Mouse (Mus musculus) gastrocnemius, adult 2 months (tissue): ENCODE data around the gene Emc10. TPM values are rescaled to one million over a fixed set of nuclear protein-coding genes. Genes with fewer than 3 reads are reported as not detected.

ENCODE experiments used
- DNase-seq: peaks from one replicate; pipeline ENCODE4 v3.0.0; 2022
- H3K27ac ChIP-seq: fragments of 200-600 bp; 2 replicates; pipeline ENCODE4 v1.8.1; 2022; ENCODE audit warnings: mild to moderate bottlenecking
- H3K4me3 ChIP-seq: fragments of 200-600 bp; 2 replicates; pipeline ENCODE4 v1.8.1; 2022; ENCODE audit warnings: mild to moderate bottlenecking, moderate library complexity
- CTCF ChIP-seq: fragments of 200-600 bp; IDR thresholded peaks from 2 replicates; pipeline ENCODE4 v1.8.1; 2022; ENCODE audit warnings: antibody characterized with exemption, mild to moderate bottlenecking, moderate library complexity
- intact Hi-C: fragments of 180-260 bp; cut with DNase I; formaldehyde crosslinking; loops from one replicate; pipeline ENCODE4 v1.15.1; 2025
- total RNA-seq, 2 experiments: library from RNA; stranded (reverse); gene quantifications; 2 replicates each; pipeline ENCODE4 v1.2.3; 2021

Emc10 gene
- total RNA-seq, 2 experiments from 2014 or later = 43.6 to 52.2 TPM

DNA sequence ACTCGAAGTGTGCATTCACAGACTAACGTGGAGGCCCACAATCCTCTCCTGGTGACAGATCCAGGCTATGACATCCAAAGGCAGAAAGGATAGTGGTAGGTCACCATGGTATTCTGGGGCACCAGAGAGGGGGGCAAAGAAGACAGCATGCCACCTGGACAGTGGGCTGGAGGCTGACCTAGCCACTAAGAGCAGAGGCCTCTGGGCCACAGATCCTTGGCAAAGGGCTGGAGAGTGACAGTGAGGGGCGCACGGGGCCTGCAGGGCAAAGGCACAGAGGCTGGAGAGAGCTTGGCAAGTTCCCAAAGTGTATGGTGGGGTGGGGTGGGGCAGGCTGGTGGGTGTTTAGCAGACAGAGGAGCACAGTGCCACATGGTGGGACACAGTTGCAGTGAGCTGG, 6.0 kb downstream of the Emc10 start:
- no peak for TF ChIP-seq CTCF
- DNase-seq = no peak
- no peak overlapping the region for H3K4me3 ChIP-seq
- intact Hi-C loops = no loop called here
- H3K27ac ChIP-seq = no peak overlapping the region

DNA sequence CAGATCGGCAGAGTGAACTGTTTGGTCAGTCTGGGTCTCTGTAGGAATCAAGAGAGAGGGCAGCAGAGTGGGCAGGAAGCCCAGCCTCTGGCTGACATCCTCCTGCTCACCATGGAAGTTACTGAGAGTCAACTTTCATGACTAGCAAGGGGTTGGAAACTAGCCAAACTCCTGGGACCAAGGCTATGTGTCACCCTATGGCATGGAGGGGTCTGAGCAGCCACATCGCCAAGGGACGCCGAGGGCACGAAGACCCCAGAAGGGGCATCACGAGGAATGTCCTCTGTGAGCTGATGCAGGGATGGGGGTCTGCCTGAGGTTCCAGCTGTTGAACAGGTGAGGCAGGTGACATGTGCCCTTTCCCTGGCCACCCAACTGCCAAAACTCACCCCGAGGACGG, 7.8 kb downstream of the Emc10 start:
- intact Hi-C loops = loop anchor here (5.0 kb wide), 1 partner anchor 226 kb away; the partner anchor contains the start of gene Gm15517
- TF ChIP-seq CTCF = no peak
- no peak overlapping the region for H3K27ac ChIP-seq
- H3K4me3 ChIP-seq = no peak overlapping the region
- peak; percentile 17 for DNase-seq

GRCm38 (mm10) chr7:44487936-44488335, 8.4 kb downstream of the Emc10 start:
- no peak for DNase-seq
- Histone ChIP-seq H3K4me3 (no peak overlapping the region), H3K27ac (no peak overlapping the region)
- TF ChIP-seq CTCF = no peak
- intact Hi-C loops = loop anchor here (5.0 kb wide), 1 partner anchor 226 kb away; the partner anchor contains the start of gene Gm15517

GRCm38 (mm10) chr7:44486927-44487575, 9.3 kb downstream of the Emc10 start:
- no peak overlapping the region for H3K4me3 ChIP-seq
- intact Hi-C loops = loop anchor here (5.0 kb wide), 1 partner anchor 225 kb away; the partner anchor contains the start of gene Gm15517
- no peak overlapping the region for H3K27ac ChIP-seq
- TF ChIP-seq CTCF = no peak
- peak; percentile 17 for DNase-seq

GRCm38 (mm10) chr7:44485572-44486195, 10.6 kb downstream of the Emc10 start:
- intact Hi-C loops = loop anchor here (1.0 to 5.0 kb wide), 3 partner anchors 38 to 223 kb away; partner anchors contain the start of gene Gm15517
- TF ChIP-seq CTCF = no peak
- no peak for DNase-seq
- H3K4me3 ChIP-seq = no peak overlapping the region
- no peak overlapping the region for H3K27ac ChIP-seq

- H3K27ac ChIP-seq = no peak overlapping the region
- intact Hi-C loops = loop anchor here (1.0 to 5.0 kb wide), 3 partner anchors 38 to 223 kb away; partner anchors contain the start of gene Gm15517
- DNase-seq = peak; percentile 73
- TF ChIP-seq CTCF = peak; percentile 98
- no peak overlapping the region for H3K4me3 ChIP-seq
These were observed 11.3 kb downstream of the Emc10 start for GRCm38 (mm10) chr7:44484841-44485571.

DNA sequence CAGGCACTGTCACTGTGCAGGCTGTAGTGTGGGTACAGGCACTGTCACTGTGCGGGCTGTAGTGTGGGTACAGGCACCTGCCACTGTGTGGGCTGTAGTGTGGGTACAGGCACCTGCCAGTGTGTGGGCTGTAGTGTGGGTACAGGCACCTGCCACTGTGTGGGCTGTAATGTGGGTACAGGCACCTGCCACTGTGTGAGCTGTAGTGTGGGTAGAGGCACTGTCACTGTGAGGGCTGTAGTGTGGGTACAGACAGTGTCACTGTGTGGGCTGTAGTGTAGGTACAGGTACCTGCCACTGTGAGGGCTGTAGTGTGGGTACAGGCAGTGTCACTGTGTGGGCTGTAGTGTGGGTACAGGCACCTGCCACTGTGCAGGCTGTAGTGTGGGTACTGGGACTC, 12.2 kb downstream of the Emc10 start:
- H3K27ac ChIP-seq = no peak overlapping the region
- intact Hi-C loops = loop anchor here (2.0 kb wide), 1 partner anchor 85 kb away; no protein-coding TSS in a partner anchor
- no peak overlapping the region for H3K4me3 ChIP-seq
- TF ChIP-seq CTCF = no peak
- DNase-seq = peak; percentile 7

DNA sequence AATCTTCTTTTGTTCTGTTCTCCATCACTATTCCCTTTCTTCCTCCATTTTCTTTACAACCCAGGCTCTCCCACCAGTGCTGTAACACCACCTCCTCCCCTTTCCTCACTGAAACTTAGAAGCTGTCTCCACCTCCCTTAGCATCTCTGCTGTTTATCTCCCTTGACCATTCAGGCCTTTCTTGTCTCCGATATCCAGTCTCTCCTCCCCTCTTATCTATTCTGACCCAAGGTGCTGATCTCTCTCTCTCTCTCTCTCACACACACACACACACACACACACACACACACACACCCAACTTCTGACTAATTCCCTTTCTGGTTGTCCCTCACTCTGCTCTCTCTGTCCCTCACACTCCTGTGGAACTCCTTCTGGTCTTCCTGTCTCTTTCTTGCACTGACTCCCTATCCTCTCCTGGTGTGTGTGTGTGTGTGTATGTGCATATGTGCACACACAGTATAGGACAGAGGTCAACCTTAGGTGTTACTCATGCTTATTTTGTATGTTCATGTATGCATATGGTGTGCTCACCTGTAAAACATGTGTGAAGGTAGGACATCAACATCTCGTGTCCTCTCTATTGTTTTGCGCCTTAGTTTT, 13.4 kb downstream of the Emc10 start:
- Histone ChIP-seq H3K4me3 (peak overlapping the region; percentile 38), H3K27ac (no peak overlapping the region)
- TF ChIP-seq CTCF = no peak
- DNase-seq = peak; percentile 2
- intact Hi-C loops = no loop called here

- peak overlapping the region; percentile 90 for H3K27ac ChIP-seq
- intact Hi-C loops = no loop called here
- H3K4me3 ChIP-seq = no peak overlapping the region
- no peak for TF ChIP-seq CTCF
- no peak for DNase-seq
These were observed 21.2 kb downstream of the Emc10 start for GRCm38 (mm10) chr7:44475046-44475614.

DNA sequence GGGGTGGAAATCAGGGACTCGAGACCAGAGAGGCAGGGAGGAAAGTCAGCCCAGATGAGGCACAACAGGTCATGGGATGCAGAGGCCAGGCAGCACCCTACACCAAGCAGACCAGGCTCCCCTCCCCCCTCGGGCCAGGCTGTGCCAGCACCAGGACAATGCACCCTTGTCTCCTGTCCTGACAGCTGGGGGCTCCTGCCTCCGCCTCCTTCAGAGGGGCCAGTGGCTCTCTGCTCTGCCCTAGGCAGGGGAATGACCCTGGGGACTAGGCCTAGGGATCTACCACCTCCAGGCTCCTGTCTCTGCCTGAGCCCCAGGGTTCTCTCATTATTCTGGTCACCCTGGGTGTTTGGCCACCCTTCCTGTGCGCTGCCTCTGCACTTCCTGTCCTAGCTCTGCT, 21.9 kb downstream of the Emc10 start:
- peak overlapping the region; percentile 90 for H3K27ac ChIP-seq
- TF ChIP-seq CTCF = no peak
- intact Hi-C loops = no loop called here
- peak overlapping the region; percentile 75 for H3K4me3 ChIP-seq
- DNase-seq = peak; percentile 83

GRCm38 (mm10) chr7:44472961-44473646, 23.2 kb downstream of the Emc10 start:
- H3K4me3 ChIP-seq = peak overlapping the region; percentile 75

DNA sequence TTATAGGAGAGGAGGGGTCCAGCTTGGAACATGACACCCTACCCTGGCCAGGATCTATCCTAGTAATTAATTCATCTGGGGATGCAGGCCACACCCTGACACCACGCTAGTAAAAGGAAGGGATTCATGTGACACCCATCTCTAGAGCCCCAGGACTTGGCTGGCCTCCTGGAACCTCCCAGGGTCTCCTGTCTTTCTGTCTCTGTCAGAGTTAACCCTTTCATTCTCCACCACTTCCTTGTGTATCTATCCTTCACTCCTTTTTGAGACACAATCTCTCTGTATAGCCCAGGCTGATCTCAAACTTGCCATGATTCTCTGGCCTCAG, 23.8 kb downstream of the Emc10 start:
- H3K4me3 ChIP-seq = peak overlapping the region; percentile 75
- intact Hi-C loops = no loop called here
- H3K27ac ChIP-seq = peak overlapping the region; percentile 90
- no peak for TF ChIP-seq CTCF
- DNase-seq = no peak

More at GRCm38 (mm10) chr7:44472961-44473646, 23.2 kb downstream of the Emc10 start:
- peak; percentile 91 for DNase-seq
- intact Hi-C loops = no loop called here
- TF ChIP-seq CTCF = no peak
- H3K27ac ChIP-seq = peak overlapping the region; percentile 90
